Mouse (Mus musculus) left cerebral cortex, postnatal 4 days (tissue): ENCODE data around the gene Lclat1. TPM values are rescaled to one million over a fixed set of nuclear protein-coding genes. Genes with fewer than 3 reads are reported as not detected.
A peak's percentile ranks its signal among the peaks of the same experiment; 100 is the strongest.
"Not testable (repeated sequence)": the region's sequence is repeated elsewhere in the genome, so short reads cannot be mapped to it uniquely, and the experiment has no call there.

Experiments
- DNase-seq: peaks from one replicate; pipeline ENCODE4 v3.0.0-alpha.2; 2022
- intact Hi-C: fragments of 180-260 bp; cut with DNase I; formaldehyde crosslinking; loops from one replicate; pipeline ENCODE4 v1.15.1; 2025
- total RNA-seq, 2 experiments: library from RNA; stranded (reverse); gene quantifications; 2 replicates each; pipeline ENCODE4 v1.2.3; 2021

The Lclat1 gene
- total RNA-seq, 2 experiments from 2014 or later = 28.8 to 33.3 TPM

DNA sequence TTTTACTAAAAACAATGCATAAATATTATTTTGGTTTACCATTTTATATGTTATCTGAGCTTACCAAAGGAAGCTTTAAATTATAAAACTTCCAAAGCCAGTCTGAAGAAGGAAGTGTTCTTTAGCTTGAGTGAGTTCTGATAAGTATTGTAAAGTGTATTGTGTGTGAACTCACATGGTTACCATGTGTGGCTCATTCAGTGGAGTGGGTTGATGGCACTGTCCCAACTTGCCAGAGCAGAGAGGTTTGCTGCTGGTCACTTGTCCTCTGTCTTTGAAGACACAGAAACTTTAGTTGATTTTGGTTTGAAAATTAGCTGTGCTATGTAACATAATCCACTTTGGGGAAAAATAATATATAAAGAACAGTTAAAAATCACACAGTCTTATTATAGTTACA lies 19.1 kb downstream of the Lclat1 start:
- DNase-seq = no peak
- intact Hi-C loops = no loop called here

DNA sequence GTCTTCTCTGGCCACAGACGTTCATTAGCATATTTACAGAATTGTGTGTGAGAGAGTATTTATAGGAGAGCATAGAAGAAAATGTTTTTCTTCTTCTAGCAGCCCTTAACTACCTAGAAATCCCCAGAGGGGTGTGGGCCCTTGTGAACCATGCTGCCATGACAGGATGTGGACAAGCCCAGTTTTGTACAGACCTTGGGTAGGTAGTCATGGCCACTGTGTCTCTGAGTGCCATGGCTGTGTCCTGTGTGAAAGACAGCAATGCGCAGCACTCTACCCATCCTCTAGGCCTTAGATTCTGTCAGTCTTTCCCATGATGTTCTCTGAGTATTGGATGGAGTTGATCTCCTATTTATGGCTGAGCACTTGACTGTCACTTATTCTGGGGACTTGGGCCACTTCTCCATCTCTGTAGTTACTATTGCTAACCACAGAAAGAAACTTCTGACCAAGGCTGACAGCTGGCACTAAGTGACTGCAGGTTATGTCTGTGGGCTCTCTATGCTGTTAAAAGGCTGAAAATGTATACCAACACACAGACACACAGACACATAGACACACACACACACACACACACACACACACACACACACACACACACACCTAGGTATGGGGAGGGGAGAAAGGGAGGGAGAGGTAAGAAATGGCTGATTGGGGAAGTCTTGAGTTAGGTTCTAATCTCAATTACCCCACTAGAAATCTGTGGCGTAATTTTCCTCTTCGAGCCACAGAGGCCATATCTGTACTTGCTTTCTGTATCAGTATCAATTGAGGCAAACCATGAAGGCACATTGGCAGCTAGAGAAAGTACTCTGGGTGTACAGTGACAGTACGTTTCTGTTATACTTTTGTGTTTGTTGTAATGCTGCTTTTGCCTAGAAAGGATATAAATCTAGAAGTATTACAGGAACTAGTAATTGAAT lies 29.0 kb downstream of the Lclat1 start:
- no peak for DNase-seq
- intact Hi-C loops = no loop called here

GRCm38 (mm10) chr17:73138217-73138616 lies 30.4 kb downstream of the Lclat1 start:
- intact Hi-C loops = no loop called here
- DNase-seq = no peak

DNA sequence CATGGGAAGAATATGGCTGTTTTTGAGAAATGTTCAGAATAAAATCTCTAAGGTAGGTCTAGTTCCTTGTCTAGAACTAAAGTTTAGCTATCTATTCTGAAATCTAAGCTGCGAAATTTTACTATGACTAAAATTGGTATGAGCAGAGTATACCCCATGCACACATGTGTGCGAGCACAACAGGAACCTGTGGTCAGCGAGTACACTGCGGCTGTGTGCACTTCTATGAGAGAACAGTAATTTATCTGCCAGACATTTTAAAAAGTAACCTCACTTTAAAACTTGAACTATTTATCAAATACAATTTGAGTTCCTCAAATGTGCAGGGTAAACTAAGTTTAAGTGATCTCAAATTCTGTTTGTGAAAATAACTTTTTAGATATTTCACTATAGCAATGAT lies 34.2 kb downstream of the Lclat1 start:
- intact Hi-C loops = no loop called here
- DNase-seq = no peak

DNA sequence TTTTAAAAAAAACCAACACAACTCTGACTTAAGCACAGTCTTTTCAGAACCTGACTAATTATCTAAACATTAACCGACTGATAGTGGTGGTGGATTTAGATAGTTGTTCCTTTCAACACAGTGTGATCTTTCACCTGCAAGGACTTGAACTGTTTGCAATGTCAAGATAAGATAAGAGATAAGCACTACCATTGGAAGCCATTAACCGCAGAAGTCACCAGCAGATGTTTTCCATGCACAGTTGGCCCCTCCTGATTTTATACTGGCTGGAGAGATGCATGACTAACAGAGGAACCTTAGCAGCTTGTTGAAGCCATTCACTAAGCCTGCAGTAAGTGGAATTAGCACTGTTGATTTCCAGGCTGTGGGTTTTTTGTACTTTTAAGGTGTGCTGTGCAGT lies 34.7 kb downstream of the Lclat1 start:
- intact Hi-C loops = no loop called here
- DNase-seq = no peak

DNA sequence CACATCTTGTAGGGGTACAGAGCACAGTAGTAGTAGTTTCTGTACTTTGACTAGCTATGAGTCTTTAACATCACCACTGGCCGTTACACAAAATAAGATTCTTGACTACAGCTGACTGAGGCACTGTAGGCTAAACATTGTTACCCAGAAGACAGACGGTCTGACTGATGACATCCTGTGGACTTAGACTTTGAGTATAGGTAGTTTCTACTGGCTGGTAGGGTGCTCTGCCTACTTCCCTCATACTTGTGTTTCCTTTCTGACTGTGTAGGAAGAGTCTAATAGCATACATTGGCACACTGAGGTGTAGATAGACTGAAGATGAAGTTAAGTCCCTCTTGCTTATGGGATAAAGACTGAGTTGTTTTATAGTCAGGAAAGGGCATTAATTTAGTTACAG lies 37.6 kb downstream of the Lclat1 start:
- intact Hi-C loops = no loop called here
- no peak for DNase-seq

DNA sequence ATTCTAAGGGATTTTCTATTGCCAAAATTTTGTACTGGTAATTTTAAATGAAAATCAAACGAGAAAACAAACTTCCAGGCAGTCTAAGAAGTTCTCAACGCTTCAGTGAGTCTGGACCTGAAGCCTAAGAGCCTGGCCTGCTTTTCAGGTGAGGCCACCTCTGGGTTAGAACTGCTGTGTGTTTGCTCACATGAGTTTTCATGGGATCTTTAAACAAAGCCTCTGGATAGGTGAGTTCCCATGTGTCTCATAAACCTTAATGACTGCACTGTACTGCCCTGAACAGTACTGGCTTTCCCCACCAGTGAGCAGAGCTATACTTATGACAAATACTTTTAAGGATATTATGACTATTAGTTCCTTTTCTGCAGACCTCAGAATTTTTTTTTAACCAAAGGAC lies 40.8 kb downstream of the Lclat1 start:
- no peak for DNase-seq
- intact Hi-C loops = no loop called here

DNA sequence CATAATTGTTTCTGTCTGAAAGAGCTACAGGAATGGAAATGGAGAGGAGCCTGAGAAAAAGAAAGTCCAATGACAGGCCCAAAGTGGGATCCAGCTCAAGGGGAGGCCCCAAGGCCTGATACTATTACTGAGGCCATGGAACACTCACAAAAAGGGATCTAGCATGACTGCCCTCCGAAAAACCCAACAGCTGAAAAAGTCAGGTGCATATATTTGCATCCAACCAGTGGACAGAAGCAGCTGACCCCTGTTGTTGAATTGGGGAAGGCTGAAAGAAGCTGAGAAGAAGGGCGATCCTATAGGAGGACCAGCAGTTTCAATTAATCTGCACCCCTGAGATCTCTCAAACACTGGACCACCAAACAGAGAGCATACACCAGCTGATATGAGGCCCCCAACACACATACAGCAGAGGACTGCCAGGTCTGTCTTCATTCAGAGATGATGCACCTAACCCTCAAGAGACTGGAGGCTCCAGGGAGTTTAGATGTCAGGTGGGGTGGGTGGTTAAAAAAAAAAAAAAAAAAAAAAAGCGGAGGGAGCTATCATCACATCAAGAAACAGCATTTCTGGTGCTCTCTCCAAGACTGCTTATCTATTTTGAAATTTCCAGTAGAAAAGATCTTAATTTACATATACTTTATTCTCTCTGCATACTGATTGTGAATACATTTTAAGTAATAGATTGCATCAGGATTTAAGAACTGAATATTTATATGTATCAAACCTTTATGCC lies 45.2 kb downstream of the Lclat1 start:
- intact Hi-C loops, DNase-seq: not testable (repeated sequence)

GRCm38 (mm10) chr17:73153672-73154071 lies 45.9 kb downstream of the Lclat1 start:
- intact Hi-C loops = no loop called here
- DNase-seq = no peak

DNA sequence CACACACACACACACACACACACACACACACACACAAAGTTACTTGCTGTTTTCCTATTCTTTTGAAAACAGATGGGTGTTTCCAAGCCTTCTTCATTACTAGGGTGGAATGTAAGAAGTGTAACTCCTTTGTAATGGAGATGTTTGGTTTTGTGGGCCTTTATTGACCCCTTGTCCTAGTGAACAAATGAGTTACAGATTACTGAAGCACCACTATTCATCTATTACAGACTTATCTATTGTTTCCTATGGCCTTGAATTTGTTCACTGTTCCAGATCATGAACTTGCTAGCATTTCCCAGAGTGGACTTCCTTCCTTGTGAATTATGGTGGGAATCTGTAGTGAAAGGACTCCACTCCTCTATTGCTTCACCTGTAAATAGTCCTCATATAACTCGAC lies 48.8 kb downstream of the Lclat1 start:
- DNase-seq = no peak
- intact Hi-C loops = no loop called here

DNA sequence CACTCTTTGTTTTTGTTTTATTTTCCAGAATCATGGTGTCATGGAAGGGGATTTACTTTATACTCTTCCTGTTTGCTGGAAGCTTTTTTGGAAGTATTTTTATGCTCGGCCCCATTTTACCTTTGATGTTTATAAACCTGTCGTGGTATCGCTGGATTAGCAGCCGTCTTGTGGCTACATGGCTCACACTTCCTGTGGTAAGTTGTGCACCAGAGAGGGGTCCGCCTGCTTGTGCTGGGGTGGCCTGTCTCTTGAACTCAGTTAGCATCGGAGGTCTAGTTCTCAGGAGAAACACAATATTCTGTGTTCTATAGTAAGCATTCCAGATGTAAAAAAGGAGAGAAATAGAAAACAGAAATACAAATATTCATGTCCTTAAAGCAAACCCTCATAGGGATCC lies 54.0 kb downstream of the Lclat1 start:
- intact Hi-C loops = no loop called here

DNA sequence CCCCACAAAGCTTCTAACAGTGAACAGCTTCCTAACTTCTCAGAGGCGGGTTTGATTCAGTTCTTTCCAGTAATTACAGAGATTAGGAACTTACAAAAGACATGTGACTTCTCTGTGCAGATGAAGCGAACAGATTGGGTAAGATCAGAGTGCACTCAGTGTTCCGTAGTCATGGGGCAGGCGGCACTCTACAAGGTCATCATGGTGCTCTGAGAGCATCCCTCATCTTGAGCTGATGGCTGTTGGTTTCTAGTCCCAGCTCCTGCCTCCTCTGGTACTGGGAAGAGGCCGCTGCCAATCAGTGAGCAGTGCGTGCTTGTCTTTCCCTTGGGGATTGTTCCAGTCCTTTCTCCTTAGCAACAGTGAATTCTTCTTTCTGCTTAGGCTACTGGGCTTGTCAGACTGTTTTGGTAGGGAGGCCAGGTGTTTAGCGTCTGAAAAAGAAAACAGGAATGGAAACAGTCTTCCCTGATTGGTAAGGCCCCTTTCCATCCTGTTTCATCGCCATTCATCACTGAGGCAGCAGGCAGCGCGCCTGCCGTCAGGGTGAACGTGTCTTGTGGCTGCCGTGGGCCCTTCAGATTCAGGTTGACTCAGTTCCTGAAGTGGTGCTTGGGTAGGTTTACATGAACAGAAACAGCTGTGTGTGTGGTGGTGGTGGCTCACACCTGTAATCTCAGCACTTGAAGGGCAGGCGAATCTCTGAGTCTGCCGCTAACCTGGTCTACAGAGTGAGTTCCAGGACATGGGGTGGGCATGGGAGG lies 54.8 kb downstream of the Lclat1 start:
- DNase-seq = no peak
- intact Hi-C loops = no loop called here

More for the DNA sequence above, 54.0 kb downstream of the Lclat1 start:
- DNase-seq = no peak

DNA sequence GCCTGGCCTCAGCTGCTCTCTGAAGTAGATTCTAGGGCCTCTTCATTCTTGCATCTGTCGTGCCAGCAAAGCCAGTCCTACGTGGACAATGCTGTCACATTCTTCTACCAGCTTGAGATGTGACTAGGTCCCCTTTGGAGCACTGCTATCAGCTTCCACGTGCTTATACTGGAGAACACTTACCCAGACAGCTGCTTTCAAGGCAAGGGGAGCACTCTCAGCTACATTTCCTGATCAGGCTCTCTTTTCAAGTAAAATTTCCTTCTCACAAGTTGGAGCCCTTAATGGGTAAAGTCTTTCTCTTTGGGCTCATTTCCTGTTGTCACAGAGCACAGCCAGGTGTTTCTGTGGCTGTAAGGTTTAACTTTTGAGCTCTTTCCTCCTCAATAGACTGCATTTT lies 55.8 kb downstream of the Lclat1 start:
- intact Hi-C loops = no loop called here
- no peak for DNase-seq

DNA sequence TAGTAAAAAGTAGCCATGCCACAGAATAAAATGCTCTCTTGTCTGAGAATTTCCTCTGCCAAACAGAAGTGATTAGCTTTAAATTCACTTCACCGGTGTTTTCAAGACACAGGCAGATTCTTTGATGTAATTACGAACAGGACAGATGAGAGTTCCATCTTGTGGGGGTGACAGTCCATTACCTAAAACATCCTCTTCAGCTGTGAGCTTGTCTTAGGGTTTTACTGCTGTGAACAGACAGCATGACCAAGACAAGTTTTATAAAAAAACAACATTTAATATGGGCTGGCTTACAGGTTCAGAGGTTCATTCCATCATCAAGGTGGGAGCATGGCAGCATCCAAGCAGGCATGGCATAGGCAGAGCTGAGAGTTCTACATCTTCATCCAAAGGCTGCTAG lies 56.3 kb downstream of the Lclat1 start:
- no peak for DNase-seq
- intact Hi-C loops = no loop called here

GRCm38 (mm10) chr17:73169461-73169860 lies 61.7 kb downstream of the Lclat1 start:
- no peak for DNase-seq
- intact Hi-C loops = no loop called here

GRCm38 (mm10) chr17:73170141-73170540 lies 62.4 kb downstream of the Lclat1 start:
- no peak for DNase-seq
- intact Hi-C loops = no loop called here

GRCm38 (mm10) chr17:73174083-73174562 lies 66.3 kb downstream of the Lclat1 start:
- intact Hi-C loops = no loop called here
- DNase-seq = peak; percentile 54

GRCm38 (mm10) chr17:73175720-73176119 lies 67.9 kb downstream of the Lclat1 start:
- intact Hi-C loops = no loop called here

GRCm38 (mm10) chr17:73177079-73177478 lies 69.3 kb downstream of the Lclat1 start:
- intact Hi-C loops = no loop called here

More at GRCm38 (mm10) chr17:73175720-73176119, 67.9 kb downstream of the Lclat1 start:
- no peak for DNase-seq

GRCm38 (mm10) chr17:73186929-73187328 lies 79.1 kb downstream of the Lclat1 start:
- intact Hi-C loops = no loop called here
- no peak for DNase-seq

More at GRCm38 (mm10) chr17:73177079-73177478, 69.3 kb downstream of the Lclat1 start:
- DNase-seq = no peak

DNA sequence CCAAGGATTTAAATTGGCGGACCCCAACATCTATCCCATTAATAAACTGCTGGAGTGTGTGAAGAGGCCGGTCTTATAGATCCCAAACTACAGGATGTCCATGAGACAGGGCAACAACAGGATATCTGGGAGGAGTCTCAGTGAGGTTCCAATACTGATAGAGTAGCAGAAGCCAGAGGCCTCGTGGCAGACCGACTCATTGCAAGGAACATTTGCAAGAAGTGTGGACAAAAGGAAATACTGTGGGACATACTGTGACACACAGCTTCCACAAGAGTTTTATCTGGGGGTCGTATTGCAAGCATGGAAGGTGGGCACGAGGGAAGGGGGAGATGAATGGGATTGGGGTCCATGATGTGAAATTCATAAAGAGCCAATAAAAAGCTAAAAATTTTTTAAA lies 86.4 kb downstream of the Lclat1 start:
- DNase-seq = no peak
- intact Hi-C loops = loop anchor here (10.0 kb wide), 1 partner anchor 101 kb away; no protein-coding TSS in a partner anchor
